Mouse (Mus musculus) left cerebral cortex, postnatal 14 days (tissue): ENCODE data around the gene Adgrg1. TPM values are rescaled to one million over a fixed set of nuclear protein-coding genes. Genes with fewer than 3 reads are reported as not detected.

Experiments used
- DNase-seq, 2 experiments: peaks; one replicate each; pipeline ENCODE4 v3.0.0; 2021 to 2022; ENCODE audit warnings: low spot score in 2 of 2, mixed read lengths in 1 of 2
- intact Hi-C: fragments of 180-260 bp; cut with DNase I; formaldehyde crosslinking; loops from one replicate; pipeline ENCODE4 v1.15.1; 2025
- long read RNA-seq, 2 experiments: library from polyadenylated mRNA; stranded (forward); transcript quantifications; one replicate each; pipeline ENCODE4 v2.0.0; 2021
- total RNA-seq, 2 experiments: library from RNA; stranded (reverse); gene quantifications; 2 replicates each; pipeline ENCODE4 v1.2.3; 2021

Gene Adgrg1
- total RNA-seq = 100 to 1,000 TPM in 1 of 2 experiments, 10 to 100 TPM in 1; 93.3 to 110 TPM
- long read RNA-seq, experiment 1, transcript Adgrg1-201 (14 exons, 3,574 nt) = major isoform, 15 of 91 reads
- long read RNA-seq, experiment 1, partial matches to known transcripts = 16 of 91 reads
- long read RNA-seq, experiment 1, other reads (novel, unspliced or antisense) = 60 of 91 reads
- long read RNA-seq, experiment 2, transcript Adgrg1-201 (14 exons, 3,574 nt) = major isoform, 18 of 85 reads
- long read RNA-seq, experiment 2, partial matches to known transcripts = 9 of 85 reads
- long read RNA-seq, experiment 2, other reads (novel, unspliced or antisense) = 58 of 85 reads

GRCm38 (mm10) chr8:94974467-94975165 lies at the start of gene Adgrg1:
TSS of gene Adgrg1 (plus strand) at chr8:94974751.
- no peak for DNase-seq
- intact Hi-C loops = no loop called here

DNA sequence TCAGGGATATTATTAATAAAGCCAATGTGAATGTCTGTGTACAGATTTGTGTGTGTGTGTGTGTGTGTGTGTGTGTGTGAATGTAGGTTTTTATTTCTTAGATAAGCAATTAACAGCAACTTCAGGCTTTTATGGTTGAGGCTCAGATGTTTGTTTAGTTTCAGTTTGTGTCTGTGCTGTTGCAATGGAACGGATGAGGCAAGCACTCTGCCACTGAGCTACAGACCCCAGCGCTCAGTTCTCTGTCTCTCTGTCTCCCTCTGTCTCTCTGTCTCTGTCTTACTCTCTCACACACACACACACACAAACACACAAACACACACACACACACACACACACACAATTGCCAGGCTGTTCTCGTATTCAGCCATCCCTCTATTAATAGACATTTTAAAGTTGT lies 46.3 kb upstream of the Adgrg1 start:
- DNase-seq = no peak
- intact Hi-C loops = no loop called here

- no peak for DNase-seq
- intact Hi-C loops = no loop called here
These were observed 40.6 kb upstream of the Adgrg1 start for GRCm38 (mm10) chr8:94933918-94934317.

DNA sequence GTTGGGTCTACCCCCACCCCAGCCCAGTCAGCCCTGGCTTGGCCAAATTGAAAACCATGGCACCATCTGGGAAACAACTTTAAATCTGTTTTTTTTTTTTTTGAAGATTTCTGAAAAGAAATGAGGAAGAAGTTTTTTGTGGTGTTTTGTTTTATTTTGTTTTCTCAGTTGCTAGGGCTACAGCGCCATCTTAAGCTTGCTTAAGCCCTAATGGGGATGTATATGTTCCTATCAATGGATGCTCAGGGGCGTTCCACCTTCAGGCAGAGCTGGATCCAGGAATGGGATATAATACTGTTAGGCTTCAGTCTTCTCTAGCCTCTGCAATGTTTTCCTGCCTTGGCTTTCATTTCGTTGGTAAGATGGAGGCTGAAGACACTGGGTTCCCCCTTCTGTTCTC lies 39.4 kb upstream of the Adgrg1 start:
- intact Hi-C loops = no loop called here
- DNase-seq = no peak

DNA sequence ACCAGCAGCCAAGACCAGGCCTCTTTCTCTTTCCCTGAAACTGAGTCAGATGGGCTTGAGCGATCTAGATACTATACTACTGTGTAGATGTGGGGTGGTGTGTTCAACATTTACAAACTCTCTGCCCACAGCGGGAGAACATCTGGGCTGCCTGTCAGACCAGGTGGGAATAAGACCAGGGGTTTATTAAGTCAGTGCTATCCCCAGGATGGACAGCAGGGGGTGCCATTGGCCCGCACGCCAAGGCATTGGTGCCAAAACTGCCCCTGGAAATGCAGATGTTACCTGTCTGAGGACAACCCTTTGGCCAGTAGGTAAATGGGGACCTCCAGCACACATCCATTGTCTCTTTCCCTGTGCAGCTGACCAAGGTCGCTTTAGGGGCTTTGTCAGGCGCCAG lies 32.0 kb upstream of the Adgrg1 start:
- DNase-seq = peak; percentile 37 to 61
- intact Hi-C loops = loop anchor here (5.0 to 10.0 kb wide), 3 partner anchors 145 to 295 kb away; partner anchors contain the start of gene Kifc3

DNA sequence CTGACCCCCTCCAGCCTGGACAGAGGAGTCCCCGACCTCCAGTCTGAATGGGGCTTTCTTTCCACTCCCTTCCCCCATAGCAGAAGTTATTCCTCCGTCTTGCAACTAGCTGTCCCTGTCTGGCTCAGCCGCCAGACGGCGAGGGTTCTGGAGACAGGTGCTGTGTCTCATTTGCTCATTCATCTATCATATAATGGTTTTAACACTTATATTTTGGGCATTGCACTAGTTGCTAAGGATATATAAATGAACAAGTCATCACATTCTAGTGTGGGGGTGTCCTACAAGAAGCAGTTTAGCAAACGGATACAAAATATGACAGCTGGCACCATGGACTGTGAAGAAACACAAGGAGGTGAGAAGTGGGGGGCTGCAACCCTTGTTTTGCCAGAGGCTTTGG lies 29.4 kb upstream of the Adgrg1 start:
- peak; percentile 71 to 80 for DNase-seq
- intact Hi-C loops = loop anchor here (10.0 kb wide), 1 partner anchor 260 kb away; the partner anchor contains the start of gene Kifc3

DNA sequence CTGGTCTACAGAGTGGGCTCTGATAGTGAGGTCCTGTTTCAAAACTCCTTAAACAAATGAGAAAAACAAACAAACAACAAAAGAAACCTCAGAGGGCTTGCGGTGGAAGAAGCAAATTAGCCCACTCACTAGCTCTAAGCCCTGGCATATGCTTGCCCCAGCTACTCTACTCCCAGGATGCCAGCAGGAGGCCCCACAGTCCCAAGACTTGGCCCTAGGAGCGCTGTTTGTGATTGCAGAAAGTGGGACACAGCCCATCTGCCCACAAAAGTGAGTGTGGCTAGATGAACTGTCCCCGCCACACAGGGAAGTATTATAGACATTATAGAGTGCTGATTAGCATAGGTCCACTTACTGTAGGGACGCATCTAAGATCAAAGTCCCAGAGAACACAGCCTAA lies 26.1 kb upstream of the Adgrg1 start:
- intact Hi-C loops = loop anchor here (10.0 kb wide), 1 partner anchor 256 kb away; the partner anchor contains the start of gene Kifc3
- no peak for DNase-seq

GRCm38 (mm10) chr8:94949010-94949409 lies 25.5 kb upstream of the Adgrg1 start:
- intact Hi-C loops = loop anchor here (10.0 kb wide), 1 partner anchor 256 kb away; the partner anchor contains the start of gene Kifc3
- DNase-seq = no peak

GRCm38 (mm10) chr8:94950046-94950445 lies 24.5 kb upstream of the Adgrg1 start:
- intact Hi-C loops = loop anchor here (1.0 kb wide), 1 partner anchor 51 kb away; no protein-coding TSS in a partner anchor
- DNase-seq = peak; percentile 87

- intact Hi-C loops = loop anchor here (1.0 kb wide), 1 partner anchor 51 kb away; no protein-coding TSS in a partner anchor
- no peak for DNase-seq
These were observed 24.1 kb upstream of the Adgrg1 start for GRCm38 (mm10) chr8:94950458-94950857.

DNA sequence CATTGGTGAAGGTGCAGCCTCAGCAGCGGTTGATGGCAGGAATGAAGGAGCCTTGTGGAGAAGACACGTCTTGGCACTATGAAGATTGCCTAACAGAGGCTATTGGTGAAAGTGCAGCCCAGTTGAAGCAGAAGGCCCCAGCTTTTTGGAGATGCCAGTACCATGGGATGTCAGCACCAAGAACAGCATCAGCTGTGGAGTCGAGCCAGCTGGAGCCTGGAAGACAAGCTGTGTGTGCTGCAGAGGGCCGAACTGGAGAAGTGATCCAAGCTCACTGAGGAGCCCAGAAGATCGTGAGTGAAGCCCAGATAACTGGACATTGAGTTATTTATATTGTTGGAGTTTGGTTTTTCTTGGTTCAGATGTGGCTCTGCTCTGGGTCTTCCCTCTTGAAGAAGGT lies 22.5 kb upstream of the Adgrg1 start:
- DNase-seq = no peak
- intact Hi-C loops = no loop called here

GRCm38 (mm10) chr8:94953624-94954367 lies 20.8 kb upstream of the Adgrg1 start:
- intact Hi-C loops = no loop called here

GRCm38 (mm10) chr8:94954368-94954737 lies 20.2 kb upstream of the Adgrg1 start:
- DNase-seq = no peak
- intact Hi-C loops = no loop called here

More at GRCm38 (mm10) chr8:94953624-94954367, 20.8 kb upstream of the Adgrg1 start:
- DNase-seq = no peak

- intact Hi-C loops = no loop called here
- DNase-seq = peak; percentile 58 to 67
These were observed 19.4 kb upstream of the Adgrg1 start for GRCm38 (mm10) chr8:94954921-94955758.

DNA sequence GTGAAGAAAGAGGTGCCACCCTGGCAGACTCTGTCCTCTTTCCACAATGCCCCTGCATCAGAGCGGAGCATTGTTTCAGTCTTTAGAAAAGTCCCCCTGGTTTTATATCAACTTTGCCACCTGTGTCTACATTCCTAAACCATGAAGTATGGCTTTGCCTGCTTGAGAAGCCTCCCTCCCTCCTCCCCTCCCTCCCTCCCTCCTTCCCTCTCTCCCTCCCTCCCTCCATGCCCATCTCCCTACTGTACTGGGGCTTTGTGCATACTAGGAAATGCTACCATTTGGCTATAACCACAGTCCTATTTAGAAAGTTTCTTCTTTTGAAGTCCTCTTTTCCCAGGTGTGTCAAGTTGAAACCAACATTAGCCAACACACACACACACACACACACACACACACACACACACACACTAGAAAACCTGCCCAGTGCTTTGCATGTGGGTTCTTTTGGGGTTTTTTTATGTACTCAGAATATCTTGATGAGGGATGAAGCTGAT lies 18.4 kb upstream of the Adgrg1 start:
- intact Hi-C loops = no loop called here
- no peak for DNase-seq

GRCm38 (mm10) chr8:94962201-94962600 lies 12.3 kb upstream of the Adgrg1 start:
- intact Hi-C loops = no loop called here
- no peak for DNase-seq

DNA sequence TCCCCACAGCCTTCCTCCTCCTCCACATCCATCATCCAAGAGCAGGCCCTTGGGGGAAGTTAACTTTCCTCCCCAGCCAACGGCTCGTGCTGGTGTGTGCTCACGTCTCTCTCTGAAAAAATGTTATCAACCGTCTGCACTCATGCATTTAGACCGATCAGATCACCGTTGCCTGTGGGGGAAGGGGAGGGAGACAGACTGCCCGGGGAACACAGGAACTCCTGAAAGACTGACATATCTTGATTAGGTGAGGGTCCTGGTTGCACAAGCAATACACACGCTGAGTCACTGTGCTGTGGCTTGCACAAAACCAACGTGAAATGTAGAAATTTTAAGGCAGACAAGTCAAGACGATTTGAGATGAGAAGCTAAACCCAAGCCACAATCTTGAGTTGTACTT lies 9.7 kb upstream of the Adgrg1 start:
- intact Hi-C loops = no loop called here

GRCm38 (mm10) chr8:94966578-94966977 lies 8.0 kb upstream of the Adgrg1 start:
- intact Hi-C loops = no loop called here

More for the DNA sequence above, 9.7 kb upstream of the Adgrg1 start:
- no peak for DNase-seq

GRCm38 (mm10) chr8:94967071-94967470 lies 7.5 kb upstream of the Adgrg1 start:
- intact Hi-C loops = no loop called here

More at GRCm38 (mm10) chr8:94966578-94966977, 8.0 kb upstream of the Adgrg1 start:
- peak; percentile 43 to 67 for DNase-seq

More at GRCm38 (mm10) chr8:94967071-94967470, 7.5 kb upstream of the Adgrg1 start:
- DNase-seq = no peak
